Comparison of ENCODE assay signal across 8 mouse cellular contexts in genomic region chr14:77157505-77157911, GRCm38 (mm10). TPM values are rescaled to one million over a fixed set of nuclear protein-coding genes. Genes with fewer than 3 reads are reported as not detected.
DNase-seq lines count a peak whose midpoint lies in the region; ATAC-seq and TF ChIP-seq lines count a peak whose summit lies in the region.

No protein-coding gene starts in this region.

- TF ChIP-seq POLR2A in limb, embryonic 14.5 days (IDR thresholded peaks at IDR 0.05; ENCODE audit: borderline replicate concordance, extremely low read depth, insufficient read depth, insufficient read length) = no peak

- peaks cover 37% of the 10 kb centered on the region for H3K4me1 ChIP-seq in forebrain, embryonic 12.5 days
- peaks cover 9% of the 10 kb centered on the region for H3K4me1 ChIP-seq in heart, embryonic 13.5 days
- no peaks in the 10 kb centered on the region; the same call in 1 of the 2 replicates for H3K4me1 ChIP-seq in kidney, postnatal 0 days (replicated peaks; ENCODE audit: insufficient read depth, low read length)
- peaks cover 3% of the 10 kb centered on the region; the same call in 1 of the 2 replicates for H3K4me1 ChIP-seq in limb, embryonic 14.5 days (ENCODE audit: control insufficient read depth, insufficient read depth, low read length)
- H3K4me1 ChIP-seq in neural tube, embryonic 11.5 days (ENCODE audit: control insufficient read depth, insufficient read depth, low read length) = peaks cover 14% of the 10 kb centered on the region; the same call in 1 of the 2 replicates

- ATAC-seq in forebrain, embryonic 12.5 days (ENCODE audit: low FRiP score) = peak; percentile 88
- peak; percentile 69; the same call in 1 of the 2 replicates for ATAC-seq in heart, embryonic 13.5 days (ENCODE audit: extremely low read depth, insufficient number of reproducible peaks, low FRiP score, low TSS enrichment)
- peak; percentile 85 for ATAC-seq in kidney, postnatal 0 days (replicated peaks; ENCODE audit: low FRiP score, low read depth)
- ATAC-seq in limb, embryonic 14.5 days (ENCODE audit: low FRiP score, low read depth) = peak; percentile 84
- ATAC-seq in neural tube, embryonic 11.5 days (ENCODE audit: insufficient read depth, low FRiP score, low TSS enrichment) = peak; percentile 81
- ATAC-seq in erythroid progenitor cell, adult 5-6 weeks (replicated peaks; ENCODE audit: low FRiP score, poor library complexity, severe bottlenecking) = no peak

- no peaks in the 10 kb centered on the region for H3K36me3 ChIP-seq in forebrain, embryonic 12.5 days (replicated peaks)
- no peaks in the 10 kb centered on the region for H3K36me3 ChIP-seq in heart, embryonic 13.5 days
- H3K36me3 ChIP-seq in kidney, postnatal 0 days (ENCODE audit: insufficient read depth, low read length) = no peaks in the 10 kb centered on the region
- H3K36me3 ChIP-seq in limb, embryonic 14.5 days (ENCODE audit: control insufficient read depth, insufficient read depth, low read length) = no peaks in the 10 kb centered on the region
- H3K36me3 ChIP-seq in neural tube, embryonic 11.5 days (ENCODE audit: control insufficient read depth, insufficient read depth, low read length) = no peaks in the 10 kb centered on the region

- no peaks in the 10 kb centered on the region for H3K9me3 ChIP-seq in forebrain, embryonic 12.5 days
- H3K9me3 ChIP-seq in heart, embryonic 13.5 days = no peaks in the 10 kb centered on the region
- no peaks in the 10 kb centered on the region for H3K9me3 ChIP-seq in kidney, postnatal 0 days (replicated peaks; ENCODE audit: low read length)
- H3K9me3 ChIP-seq in limb, embryonic 14.5 days (ENCODE audit: control insufficient read depth, low read length) = no peaks in the 10 kb centered on the region
- no peaks in the 10 kb centered on the region for H3K9me3 ChIP-seq in neural tube, embryonic 11.5 days (ENCODE audit: control insufficient read depth, low read length)

- no peak for TF ChIP-seq CTCF in kidney, postnatal 0 days (IDR thresholded peaks at IDR 0.05; ENCODE audit: low read depth)

- WGBS in forebrain, embryonic 12.5 days = under 1% methylated on average over 31 of the region's 31 CpGs
- 1% methylated on average over 31 of the region's 31 CpGs for WGBS in heart, embryonic 13.5 days
- WGBS in kidney, postnatal 0 days = under 1% methylated on average over 31 of the region's 31 CpGs
- 0% methylated on average over 31 of the region's 31 CpGs for WGBS in limb, embryonic 14.5 days
- under 1% methylated on average over 31 of the region's 31 CpGs for WGBS in neural tube, embryonic 11.5 days

- peak overlapping the region; percentile 92 for H3K9ac ChIP-seq in forebrain, embryonic 12.5 days
- H3K9ac ChIP-seq in heart, embryonic 13.5 days = peak overlapping the region; percentile 82
- H3K9ac ChIP-seq in kidney, postnatal 0 days (ENCODE audit: low read depth, low read length) = peak overlapping the region; percentile 52
- H3K9ac ChIP-seq in limb, embryonic 14.5 days (ENCODE audit: low read depth, low read length, severe bottlenecking) = peak overlapping the region; percentile 70
- H3K9ac ChIP-seq in neural tube, embryonic 11.5 days (ENCODE audit: low read length) = peak overlapping the region; percentile 86

- peak overlapping the region; percentile 84 for H3K4me2 ChIP-seq in forebrain, embryonic 12.5 days
- peak overlapping the region; percentile 100 for H3K4me2 ChIP-seq in heart, embryonic 13.5 days
- H3K4me2 ChIP-seq in kidney, postnatal 0 days (ENCODE audit: low read length) = peak overlapping the region; percentile 100
- H3K4me2 ChIP-seq in limb, embryonic 14.5 days (replicated peaks; ENCODE audit: low read depth, low read length, severe bottlenecking) = peak overlapping the region; percentile 98
- H3K4me2 ChIP-seq in neural tube, embryonic 11.5 days (ENCODE audit: low read depth) = peak overlapping the region; percentile 97

- peaks cover 7% of the 10 kb centered on the region; the same call in 1 of the 2 replicates for H3K27me3 ChIP-seq in forebrain, embryonic 12.5 days
- peaks cover 59% of the 10 kb centered on the region for H3K27me3 ChIP-seq in heart, embryonic 13.5 days (replicated peaks)
- 0 out of 2 replicates have a peak, but pooled peaks cover 7% of the 10 kb centered on the region for H3K27me3 ChIP-seq in kidney, postnatal 0 days (ENCODE audit: insufficient read depth, low read length)
- H3K27me3 ChIP-seq in limb, embryonic 14.5 days (ENCODE audit: control insufficient read depth, insufficient read depth, low read length) = no peaks in the 10 kb centered on the region
- no peaks in the 10 kb centered on the region for H3K27me3 ChIP-seq in neural tube, embryonic 11.5 days (ENCODE audit: control insufficient read depth, insufficient read depth, low read length)

- H3K4me3 ChIP-seq in forebrain, embryonic 12.5 days (replicated peaks) = peak overlapping the region; percentile 89
- peak overlapping the region; percentile 79 for H3K4me3 ChIP-seq in heart, embryonic 13.5 days
- H3K4me3 ChIP-seq in kidney, postnatal 0 days (replicated peaks; ENCODE audit: low read depth, low read length) = peak overlapping the region; percentile 68
- peak overlapping the region; percentile 86 for H3K4me3 ChIP-seq in limb, embryonic 14.5 days (replicated peaks; ENCODE audit: low read length)
- peak overlapping the region; percentile 82 for H3K4me3 ChIP-seq in neural tube, embryonic 11.5 days (ENCODE audit: low read depth, low read length)

- DNase-seq in cerebellum, adult 11-12 months = peak; percentile 92
- peak; percentile 78 for DNase-seq in kidney, postnatal 0 days (ENCODE audit: low spot score)
- DNase-seq in limb, embryonic 14.5 days (ENCODE audit: low spot score) = peak; percentile 88
- DNase-seq in neural tube, embryonic 11.5 days (ENCODE audit: low spot score) = peak; percentile 80
- peak; percentile 86 for DNase-seq in testis, postnatal 14 days (ENCODE audit: low spot score)

- peak overlapping the region; percentile 93 for H3K27ac ChIP-seq in forebrain, embryonic 12.5 days
- no peak overlapping the region for H3K27ac ChIP-seq in heart, embryonic 13.5 days (replicated peaks)
- H3K27ac ChIP-seq in kidney, postnatal 0 days = no peak overlapping the region
- no peak overlapping the region for H3K27ac ChIP-seq in limb, embryonic 14.5 days (replicated peaks; ENCODE audit: low read depth, low read length)
- peak overlapping the region; percentile 89 for H3K27ac ChIP-seq in neural tube, embryonic 11.5 days (ENCODE audit: low read depth, low read length)

RNA-seq across cellular contexts. Expression of gene Enox1, which starts 0.9 kb away (rescaled TPM):
- 33.5 and 36.5 TPM in 2 replicates for polyA plus RNA-seq in forebrain, embryonic 12.5 days (2016; fragmentation: Nextera tagmentation; extraction: Ambion mirVana)
- polyA plus RNA-seq in heart, embryonic 13.5 days (2015; fragmentation: Nextera tagmentation; extraction: Ambion mirVana) = 2.3 and 2.5 TPM in 2 replicates
- 6.6 and 6.8 TPM in 2 replicates for polyA plus RNA-seq in kidney, postnatal 0 days (2015; fragmentation: Nextera tagmentation; extraction: Ambion mirVana)
- 13.1 and 13.5 TPM in 2 replicates for polyA plus RNA-seq in limb, embryonic 14.5 days (2012; rRNA removed)
- 15.6 and 15.7 TPM in 2 replicates for polyA plus RNA-seq in limb, embryonic 14.5 days (2014; fragmentation: Nextera tagmentation; extraction: Ambion mirVana)
- 16.0 and 19.6 TPM in 2 replicates for polyA plus RNA-seq in neural tube, embryonic 11.5 days (2014; fragmentation: Nextera tagmentation; extraction: Ambion mirVana)
- total RNA-seq in erythroid progenitor cell, adult 5-6 weeks (2015; ENCODE audit: low replicate concordance) = not detected in 2 replicates
- total RNA-seq in erythroid progenitor cell, adult 5-6 weeks (2017; ENCODE audit: low replicate concordance) = not detected in 2 replicates

Comparison
In these comparisons a context has a peak if more than half of its experiments do, and no peak if none do; other contexts are left out.
1. H3K27ac ChIP-seq: peak in forebrain, embryonic 12.5 days (single experiment) and neural tube, embryonic 11.5 days (single experiment); none in heart, embryonic 13.5 days (single experiment), kidney, postnatal 0 days (single experiment) and limb, embryonic 14.5 days (single experiment).
2. Peak in every context shown above with its lines, with median percentiles within 50 percentile points of each other: DNase-seq, H3K4me2 ChIP-seq, H3K4me3 ChIP-seq and H3K9ac ChIP-seq.